Mouse (Mus musculus): ENCODE measurements around the gene Gm7544. TPM values are rescaled to one million over a fixed set of nuclear protein-coding genes. Genes with fewer than 3 reads are reported as not detected.
"Not testable (repeated sequence)": the region's sequence is repeated elsewhere in the genome, so short reads cannot be mapped to it uniquely, and the experiment has no call there.

Gm7544 gene
- polyA plus RNA-seq (2015; fragmentation: Nextera tagmentation; extraction: Ambion mirVana) = not detected in 2 replicates

DNA sequence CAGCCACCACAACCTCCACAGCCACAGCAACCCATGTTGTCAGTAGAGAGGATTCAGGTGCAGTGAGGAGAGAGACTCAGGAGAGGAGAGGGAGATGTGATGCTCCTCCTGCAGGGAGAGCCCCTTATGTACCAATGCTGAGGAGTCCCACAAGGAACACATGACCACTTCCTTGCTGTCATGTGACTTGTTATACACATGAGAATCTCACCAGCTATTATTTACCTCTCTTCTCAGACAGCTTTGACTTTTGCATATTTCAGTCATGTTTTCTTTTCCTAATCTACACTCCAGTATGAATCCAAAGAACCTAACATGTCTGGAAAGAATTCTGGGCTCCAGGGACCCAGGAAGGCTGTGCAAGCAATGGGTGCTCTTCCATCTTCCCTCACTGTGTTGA, at the start of gene Gm7544:
Gm7544 (minus strand) TSS at position 101 of the 400 bp plus-strand sequence.
- H3K4me3 ChIP-seq (ENCODE audit: low read depth, low read length); H3K27ac ChIP-seq (ENCODE audit: low read length); H3K4me1 ChIP-seq (ENCODE audit: control insufficient read depth, insufficient read depth, low read length); ATAC-seq; H3K9ac ChIP-seq (ENCODE audit: low read depth, low read length); H3K4me2 ChIP-seq (ENCODE audit: low read length); H3K9me3 ChIP-seq (replicated peaks; ENCODE audit: control insufficient read depth, low read length, poor library complexity, severe bottlenecking); H3K27me3 ChIP-seq (ENCODE audit: control insufficient read depth, insufficient read depth, low read depth, low read length); H3K36me3 ChIP-seq (ENCODE audit: control insufficient read depth, insufficient read depth, low read length): not testable (repeated sequence)

DNA sequence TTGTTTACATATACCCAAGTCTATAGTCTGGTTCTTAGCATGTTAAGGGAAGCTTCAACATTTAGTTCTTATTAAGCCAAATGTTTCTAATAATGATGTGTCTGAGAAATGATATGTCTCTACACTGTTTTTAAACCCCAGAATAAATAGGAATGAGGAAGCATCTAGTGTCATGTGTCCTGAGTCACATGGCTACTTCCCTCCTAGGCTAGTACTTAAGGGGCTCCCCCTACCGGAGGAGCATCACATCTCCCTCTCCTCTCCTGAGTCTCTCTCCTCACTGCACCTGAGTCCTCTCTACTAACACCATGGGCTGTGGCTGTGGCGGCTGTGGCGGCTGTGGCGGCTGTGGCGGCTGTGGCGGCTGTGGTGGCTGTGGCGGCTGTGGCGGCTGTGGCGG, 44.5 kb upstream of the Gm7544 start, which contains the start of gene Gm47959:
Gm47959 (plus strand) TSS at position 243 of the 400 bp plus-strand sequence.
- not testable (repeated sequence) for H3K4me3 ChIP-seq (ENCODE audit: low read depth, low read length); H3K4me2 ChIP-seq (ENCODE audit: low read length); ATAC-seq; H3K9me3 ChIP-seq (replicated peaks; ENCODE audit: control insufficient read depth, low read length, poor library complexity, severe bottlenecking); H3K9ac ChIP-seq (ENCODE audit: low read depth, low read length); H3K27ac ChIP-seq (ENCODE audit: low read length); H3K36me3 ChIP-seq (ENCODE audit: control insufficient read depth, insufficient read depth, low read length); H3K4me1 ChIP-seq (ENCODE audit: control insufficient read depth, insufficient read depth, low read length); H3K27me3 ChIP-seq (ENCODE audit: control insufficient read depth, insufficient read depth, low read depth, low read length)
- WGBS = 95% methylated on average over 8 of the region's 9 CpGs

DNA sequence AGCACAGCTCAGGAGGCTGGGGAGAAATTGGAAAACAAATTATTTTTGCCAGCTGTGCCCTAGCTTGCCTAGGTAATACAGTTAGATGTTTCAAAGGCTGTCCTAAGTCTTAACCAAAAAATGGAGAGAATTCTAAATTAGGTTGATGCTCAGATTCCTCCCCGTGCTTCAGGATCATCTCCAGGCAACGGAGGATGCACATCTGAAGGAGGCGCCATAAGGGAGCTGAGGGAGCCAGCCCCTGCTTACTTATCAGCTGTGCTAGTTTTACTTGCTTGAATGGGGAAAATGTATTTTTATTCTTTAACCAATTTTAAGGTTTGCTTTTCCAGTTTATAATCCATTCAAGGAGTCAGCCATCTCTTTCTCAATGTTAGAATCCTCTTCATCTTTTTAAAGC, 38.1 kb upstream of the Gm7544 start:
- Histone ChIP-seq H3K9ac (ENCODE audit: low read depth, low read length) (no peak overlapping the region), H3K27me3 (ENCODE audit: control insufficient read depth, insufficient read depth, low read depth, low read length) (no peaks in the 10 kb centered on the region), H3K4me2 (ENCODE audit: low read length) (no peak overlapping the region), H3K9me3 (replicated peaks; ENCODE audit: control insufficient read depth, low read length, poor library complexity, severe bottlenecking) (no peaks in the 10 kb centered on the region), H3K36me3 (ENCODE audit: control insufficient read depth, insufficient read depth, low read length) (no peaks in the 10 kb centered on the region), H3K27ac (ENCODE audit: low read length) (no peak overlapping the region), H3K4me3 (ENCODE audit: low read depth, low read length) (no peak overlapping the region), H3K4me1 (ENCODE audit: control insufficient read depth, insufficient read depth, low read length) (no peaks in the 10 kb centered on the region)
- no peak for ATAC-seq
- WGBS = 79% methylated on average over 3 of the region's 3 CpGs

DNA sequence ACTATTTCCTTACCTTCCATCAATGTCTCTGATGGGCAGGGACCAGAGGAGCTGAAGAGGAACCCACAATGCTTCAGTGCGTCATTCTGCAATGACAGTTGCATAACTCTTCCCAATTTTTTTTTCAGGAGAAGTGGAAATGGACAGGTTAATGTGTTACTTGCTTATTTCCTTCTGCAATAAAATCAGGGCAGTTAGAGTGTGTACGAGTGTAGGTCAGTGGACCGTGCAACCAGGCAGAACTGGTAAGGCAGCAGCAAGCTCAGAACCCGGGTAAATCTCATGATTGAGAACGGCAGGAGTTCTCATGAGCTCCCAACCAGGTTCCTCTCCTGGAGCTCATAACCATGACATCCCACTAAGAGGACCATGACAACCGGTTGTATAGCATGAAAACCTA, 36.3 kb upstream of the Gm7544 start:
- H3K27me3 ChIP-seq (ENCODE audit: control insufficient read depth, insufficient read depth, low read depth, low read length) = no peaks in the 10 kb centered on the region
- no peaks in the 10 kb centered on the region for H3K4me1 ChIP-seq (ENCODE audit: control insufficient read depth, insufficient read depth, low read length)
- ATAC-seq = no peak
- no peak overlapping the region for H3K27ac ChIP-seq (ENCODE audit: low read length)
- H3K36me3 ChIP-seq (ENCODE audit: control insufficient read depth, insufficient read depth, low read length) = no peaks in the 10 kb centered on the region
- no peak overlapping the region for H3K4me2 ChIP-seq (ENCODE audit: low read length)
- no peaks in the 10 kb centered on the region for H3K9me3 ChIP-seq (replicated peaks; ENCODE audit: control insufficient read depth, low read length, poor library complexity, severe bottlenecking)
- no peak overlapping the region for H3K9ac ChIP-seq (ENCODE audit: low read depth, low read length)
- no peak overlapping the region for H3K4me3 ChIP-seq (ENCODE audit: low read depth, low read length)
- WGBS = 89% methylated on average over 6 of the region's 6 CpGs

DNA sequence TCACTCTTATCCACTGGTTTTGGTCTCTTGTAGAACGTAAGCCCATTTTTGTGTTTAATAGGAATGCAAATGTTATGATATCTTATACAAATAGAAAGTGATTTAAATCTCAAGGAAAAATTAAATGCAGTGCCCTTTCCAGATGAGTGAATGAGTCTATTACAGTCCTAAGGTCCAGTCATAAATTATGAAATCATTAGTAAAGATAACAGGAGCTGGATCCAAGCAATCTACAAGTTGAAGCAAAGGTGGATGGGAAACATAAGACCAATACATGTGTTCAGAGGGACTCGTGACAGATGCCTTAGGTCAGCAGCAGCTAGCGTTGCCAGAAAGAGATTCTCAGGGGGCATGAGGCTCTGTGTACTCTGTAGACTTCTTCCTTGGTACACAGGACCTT, 35.8 kb upstream of the Gm7544 start:
- Histone ChIP-seq H3K9ac (ENCODE audit: low read depth, low read length) (no peak overlapping the region), H3K36me3 (ENCODE audit: control insufficient read depth, insufficient read depth, low read length) (no peaks in the 10 kb centered on the region), H3K27me3 (ENCODE audit: control insufficient read depth, insufficient read depth, low read depth, low read length) (no peaks in the 10 kb centered on the region), H3K9me3 (replicated peaks; ENCODE audit: control insufficient read depth, low read length, poor library complexity, severe bottlenecking) (no peaks in the 10 kb centered on the region), H3K4me3 (ENCODE audit: low read depth, low read length) (no peak overlapping the region), H3K4me2 (ENCODE audit: low read length) (no peak overlapping the region), H3K4me1 (ENCODE audit: control insufficient read depth, insufficient read depth, low read length) (no peaks in the 10 kb centered on the region), H3K27ac (ENCODE audit: low read length) (no peak overlapping the region)
- 84% methylated on average over 3 of the region's 3 CpGs for WGBS
- ATAC-seq = no peak

DNA sequence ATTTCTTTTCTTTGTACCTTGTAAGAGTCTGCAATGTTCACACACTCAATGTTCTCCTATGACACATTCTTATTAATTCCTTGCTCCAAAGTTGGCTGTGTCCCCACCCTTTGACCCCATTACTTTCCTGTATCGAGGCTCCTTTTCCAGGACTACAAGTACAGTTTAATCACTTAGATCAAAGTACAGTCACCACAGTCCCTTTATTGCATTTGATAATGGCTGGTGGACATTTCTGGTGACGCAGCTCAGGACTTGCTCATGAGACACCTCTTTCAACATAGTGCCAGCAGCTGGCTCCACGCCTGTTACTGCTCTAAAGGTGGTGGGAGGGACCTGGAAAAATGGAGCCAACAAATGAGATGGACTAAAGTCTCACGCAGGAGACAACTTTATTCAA, 35.2 kb upstream of the Gm7544 start:
- Histone ChIP-seq H3K4me2 (ENCODE audit: low read length) (no peak overlapping the region), H3K27me3 (ENCODE audit: control insufficient read depth, insufficient read depth, low read depth, low read length) (no peaks in the 10 kb centered on the region), H3K9me3 (replicated peaks; ENCODE audit: control insufficient read depth, low read length, poor library complexity, severe bottlenecking) (no peaks in the 10 kb centered on the region), H3K4me3 (ENCODE audit: low read depth, low read length) (no peak overlapping the region), H3K9ac (ENCODE audit: low read depth, low read length) (no peak overlapping the region), H3K27ac (ENCODE audit: low read length) (no peak overlapping the region), H3K4me1 (ENCODE audit: control insufficient read depth, insufficient read depth, low read length) (no peaks in the 10 kb centered on the region), H3K36me3 (ENCODE audit: control insufficient read depth, insufficient read depth, low read length) (no peaks in the 10 kb centered on the region)
- 70% methylated on average over 4 of the region's 4 CpGs for WGBS
- ATAC-seq = no peak

DNA sequence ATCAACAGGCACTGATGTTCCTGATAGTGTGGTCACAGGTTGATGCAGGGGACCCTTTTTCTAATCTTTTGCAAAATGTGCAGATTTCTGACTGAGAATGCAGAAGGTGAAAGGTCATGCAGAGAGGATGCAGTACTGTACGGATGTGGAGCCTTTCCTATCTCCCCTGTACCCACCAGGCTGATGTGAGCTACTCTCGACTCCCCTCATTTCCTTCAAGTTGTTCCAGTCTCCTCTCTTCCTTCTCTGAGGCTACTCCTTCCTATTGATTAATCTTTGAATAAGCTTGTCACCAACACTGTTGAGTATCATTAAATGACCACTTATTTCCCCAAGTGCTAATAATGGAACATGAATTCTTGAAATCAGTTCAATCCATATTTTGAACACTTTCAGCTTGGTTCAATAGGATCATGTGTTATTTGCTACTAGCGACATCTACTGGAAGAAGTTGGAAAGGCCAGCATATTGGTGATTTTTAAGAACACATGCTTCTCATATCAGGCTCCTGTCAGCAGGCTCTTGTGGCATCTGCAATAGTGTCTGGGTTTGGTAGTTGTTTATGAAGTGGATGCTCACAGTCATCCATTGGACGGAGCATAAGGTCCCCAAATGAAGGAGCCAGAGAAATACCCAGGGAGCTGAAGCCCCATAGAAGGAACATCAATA, 31.9 kb upstream of the Gm7544 start:
- Histone ChIP-seq H3K36me3 (ENCODE audit: control insufficient read depth, insufficient read depth, low read length) (no peaks in the 10 kb centered on the region), H3K9me3 (replicated peaks; ENCODE audit: control insufficient read depth, low read length, poor library complexity, severe bottlenecking) (peaks cover 3% of the 10 kb centered on the region; the same call in 1 of the 2 replicates), H3K4me2 (ENCODE audit: low read length) (no peak overlapping the region), H3K9ac (ENCODE audit: low read depth, low read length) (no peak overlapping the region), H3K4me3 (ENCODE audit: low read depth, low read length) (no peak overlapping the region), H3K27me3 (ENCODE audit: control insufficient read depth, insufficient read depth, low read depth, low read length) (no peaks in the 10 kb centered on the region), H3K27ac (ENCODE audit: low read length) (no peak overlapping the region), H3K4me1 (ENCODE audit: control insufficient read depth, insufficient read depth, low read length) (no peaks in the 10 kb centered on the region)
- peak; percentile 83 for ATAC-seq
- 30% methylated on average over 4 of the region's 4 CpGs for WGBS

DNA sequence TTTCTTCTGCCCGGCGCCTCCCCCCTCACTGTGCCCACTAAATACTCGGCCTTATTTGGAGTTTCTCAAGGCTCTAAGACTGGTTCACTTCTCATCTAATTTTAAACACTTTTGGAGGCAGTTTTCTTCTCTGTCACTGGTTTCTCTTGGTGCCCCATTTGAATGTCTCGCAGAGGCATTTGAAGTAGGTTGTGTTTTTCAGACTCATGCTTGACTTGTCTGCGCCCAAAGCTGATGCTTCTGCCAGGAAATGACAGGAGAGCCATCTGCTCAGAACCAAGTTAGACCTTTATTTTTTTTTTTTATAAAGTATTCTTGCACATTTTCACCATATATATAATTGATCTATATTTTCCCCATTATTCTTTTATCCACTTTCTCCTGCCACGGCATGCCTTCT, 30.9 kb upstream of the Gm7544 start:
- H3K4me2 ChIP-seq (ENCODE audit: low read length) = no peak overlapping the region
- no peak overlapping the region for H3K9ac ChIP-seq (ENCODE audit: low read depth, low read length)
- no peak overlapping the region for H3K27ac ChIP-seq (ENCODE audit: low read length)
- H3K36me3 ChIP-seq (ENCODE audit: control insufficient read depth, insufficient read depth, low read length) = no peaks in the 10 kb centered on the region
- H3K27me3 ChIP-seq (ENCODE audit: control insufficient read depth, insufficient read depth, low read depth, low read length) = no peaks in the 10 kb centered on the region
- no peaks in the 10 kb centered on the region for H3K4me1 ChIP-seq (ENCODE audit: control insufficient read depth, insufficient read depth, low read length)
- WGBS = 97% methylated on average over 6 of the region's 6 CpGs
- no peak for ATAC-seq
- H3K4me3 ChIP-seq (ENCODE audit: low read depth, low read length) = no peak overlapping the region
- H3K9me3 ChIP-seq (replicated peaks; ENCODE audit: control insufficient read depth, low read length, poor library complexity, severe bottlenecking) = peaks cover 3% of the 10 kb centered on the region; the same call in 1 of the 2 replicates

DNA sequence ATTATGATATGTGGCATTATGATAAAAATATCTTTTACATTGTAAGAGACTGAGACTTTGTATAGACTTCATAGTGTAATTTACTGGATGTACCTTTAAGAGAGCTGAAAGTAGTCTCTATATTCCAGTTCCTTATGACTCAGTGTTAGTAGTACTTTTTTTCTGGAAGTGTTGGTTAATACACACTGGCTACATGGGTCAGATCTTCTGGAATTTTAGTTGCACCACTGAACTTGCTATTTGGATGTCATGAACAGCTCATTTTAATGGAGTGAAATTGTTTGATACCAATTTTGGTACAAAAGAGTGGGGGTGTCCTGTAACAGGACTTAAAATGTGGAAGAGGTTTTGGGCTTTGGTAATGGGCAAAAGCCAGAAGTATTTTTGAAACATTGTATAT, 22.0 kb upstream of the Gm7544 start:
- no peak overlapping the region for H3K4me3 ChIP-seq (ENCODE audit: low read depth, low read length)
- H3K4me2 ChIP-seq (ENCODE audit: low read length) = no peak overlapping the region
- ATAC-seq = no peak
- no peak overlapping the region for H3K9ac ChIP-seq (ENCODE audit: low read depth, low read length)
- H3K9me3 ChIP-seq (replicated peaks; ENCODE audit: control insufficient read depth, low read length, poor library complexity, severe bottlenecking) = no peaks in the 10 kb centered on the region
- H3K27ac ChIP-seq (ENCODE audit: low read length) = no peak overlapping the region
- no peaks in the 10 kb centered on the region for H3K4me1 ChIP-seq (ENCODE audit: control insufficient read depth, insufficient read depth, low read length)
- no peaks in the 10 kb centered on the region for H3K36me3 ChIP-seq (ENCODE audit: control insufficient read depth, insufficient read depth, low read length)
- H3K27me3 ChIP-seq (ENCODE audit: control insufficient read depth, insufficient read depth, low read depth, low read length) = no peaks in the 10 kb centered on the region

All from midbrain, embryonic 16.5 days (tissue).